Mouse (Mus musculus): ENCODE data around the gene Zscan5b. TPM values are rescaled to one million over a fixed set of nuclear protein-coding genes. Genes with fewer than 3 reads are reported as not detected.
A peak's percentile ranks its signal among the peaks of the same experiment; 100 is the strongest.
"Not testable (repeated sequence)": the region's sequence is repeated elsewhere in the genome, so short reads cannot be mapped to it uniquely, and the experiment has no call there.

The Zscan5b gene
- polyA plus RNA-seq, 1 experiment from 2014 or later, result not detected

DNA sequence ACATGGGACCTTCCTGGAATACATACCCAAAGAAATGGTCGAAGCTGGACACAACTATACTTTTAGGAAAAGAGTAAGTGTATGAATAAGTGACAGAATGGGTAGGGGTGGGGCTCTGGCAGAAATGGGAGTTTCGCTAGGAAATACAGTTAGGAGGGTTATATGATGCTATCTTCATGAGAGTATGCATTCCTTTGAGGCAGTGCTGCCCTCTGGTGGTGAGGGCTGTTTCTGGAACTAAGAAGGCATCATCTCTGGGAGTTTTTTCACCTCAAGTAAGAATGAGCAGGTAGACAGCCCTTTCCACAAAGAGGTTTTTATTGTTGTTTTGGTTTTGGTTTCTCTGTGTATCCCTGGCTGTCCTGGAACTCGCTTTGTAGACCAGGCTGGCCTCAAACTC, 30.7 kb upstream of the Zscan5b start:
- 0 out of 2 replicates have a peak, but pooled peaks cover 7% of the 10 kb centered on the region for H3K27me3 ChIP-seq
- no peaks in the 10 kb centered on the region for H3K4me1 ChIP-seq
- H3K4me2 ChIP-seq (replicated peaks), result no peak overlapping the region
- H3K4me3 ChIP-seq, result no peak overlapping the region
- no peaks in the 10 kb centered on the region for H3K9me3 ChIP-seq
- no peak overlapping the region for H3K9ac ChIP-seq (replicated peaks)
- H3K36me3 ChIP-seq, result peaks cover 33% of the 10 kb centered on the region
- ATAC-seq (ENCODE audit: low FRiP score, low read depth), result no peak
- 38% methylated on average over 3 of the region's 3 CpGs for WGBS
- H3K27ac ChIP-seq (replicated peaks), result no peak overlapping the region

DNA sequence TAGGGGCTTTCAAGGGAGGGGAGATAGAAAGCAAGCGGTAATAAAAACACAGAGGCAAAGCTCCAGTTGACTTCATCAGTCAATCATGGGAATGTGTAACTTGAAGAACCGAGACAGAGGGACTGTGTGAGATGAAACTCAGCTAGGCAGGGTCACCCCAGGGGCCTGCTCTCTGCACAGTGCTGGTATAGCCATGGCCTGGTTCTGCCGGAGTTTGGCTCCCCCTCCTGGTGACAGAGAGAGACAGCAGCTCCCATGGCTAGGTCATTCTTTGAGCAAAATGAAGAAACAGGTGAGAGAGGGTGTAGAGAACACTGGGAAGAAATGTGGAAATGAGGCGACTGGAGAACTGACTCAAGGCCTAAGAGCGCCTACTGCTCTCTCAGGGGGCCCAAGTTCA, 27.9 kb upstream of the Zscan5b start:
- Histone ChIP-seq H3K4me1 (no peaks in the 10 kb centered on the region), H3K9ac (replicated peaks) (no peak overlapping the region), H3K27me3 (0 out of 2 replicates have a peak, but pooled peaks cover 6% of the 10 kb centered on the region), H3K36me3 (peaks cover 7% of the 10 kb centered on the region), H3K4me2 (replicated peaks) (no peak overlapping the region), H3K27ac (replicated peaks) (no peak overlapping the region), H3K4me3 (no peak overlapping the region), H3K9me3 (no peaks in the 10 kb centered on the region)
- ATAC-seq (ENCODE audit: low FRiP score, low read depth), result peak; percentile 76
- WGBS, result 20% methylated on average over 5 of the region's 5 CpGs

DNA sequence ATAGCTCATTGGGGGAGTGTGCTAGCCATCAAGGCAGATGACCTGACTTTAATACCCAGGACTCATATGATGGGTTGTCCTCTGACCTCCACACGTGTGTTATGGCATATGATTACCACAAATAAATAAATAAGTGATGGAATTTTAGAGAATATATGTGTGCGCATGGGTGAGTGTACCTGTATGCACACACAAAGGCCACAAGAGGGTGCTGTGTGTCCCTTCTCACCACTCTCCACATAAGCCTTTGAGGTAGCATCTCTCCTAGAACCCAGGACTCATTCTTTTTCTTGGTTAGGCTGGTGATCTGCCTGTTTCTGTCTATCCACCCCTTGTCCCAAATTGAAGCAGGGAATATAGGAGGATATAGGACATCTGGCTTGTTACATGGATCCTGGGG, 26.3 kb upstream of the Zscan5b start:
- WGBS, result 43% methylated on average over 2 of the region's 2 CpGs

DNA sequence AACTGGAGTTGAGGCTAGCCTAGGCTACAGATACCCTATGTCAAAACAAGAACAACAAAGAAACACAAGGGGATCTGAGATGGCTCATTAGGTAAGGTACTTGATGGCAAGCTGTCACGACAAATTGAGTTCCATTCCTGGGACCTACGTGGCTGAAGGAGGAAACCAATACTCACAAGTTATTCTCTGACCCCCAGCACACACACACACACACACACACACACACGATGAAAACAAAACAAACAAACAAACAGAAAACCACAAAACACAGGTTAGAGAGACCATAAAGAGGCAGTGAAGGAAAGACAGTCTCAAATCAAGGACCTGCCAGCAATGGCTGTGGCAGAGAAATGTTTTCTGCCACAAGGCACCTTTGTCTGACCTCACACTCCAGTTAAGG, 25.3 kb upstream of the Zscan5b start, which contains the start of gene Galp:
Gene Galp, plus strand, starts transcription at position 301 of the 400 bp plus-strand sequence.
- Histone ChIP-seq H3K36me3 (no peaks in the 10 kb centered on the region), H3K9me3 (no peaks in the 10 kb centered on the region), H3K4me3 (no peak within 1 kb of the TSS), H3K27me3 (no peaks in the 10 kb centered on the region), H3K9ac (replicated peaks) (no peak within 1 kb of the TSS), H3K27ac (replicated peaks) (no peak within 1 kb of the TSS), H3K4me2 (replicated peaks) (no peak within 1 kb of the TSS), H3K4me1 (no peaks in the 10 kb centered on the region)
- WGBS, result 66% methylated on average over 3 of the region's 3 CpGs
- ATAC-seq (ENCODE audit: low FRiP score, low read depth), result no peak

More for the DNA sequence above, 26.3 kb upstream of the Zscan5b start:
- Histone ChIP-seq H3K4me1 (no peaks in the 10 kb centered on the region), H3K27me3 (no peaks in the 10 kb centered on the region), H3K9ac (replicated peaks) (no peak overlapping the region), H3K27ac (replicated peaks) (no peak overlapping the region), H3K4me2 (replicated peaks) (no peak overlapping the region), H3K4me3 (no peak overlapping the region), H3K9me3 (no peaks in the 10 kb centered on the region), H3K36me3 (no peaks in the 10 kb centered on the region)
- ATAC-seq (ENCODE audit: low FRiP score, low read depth), result no peak

DNA sequence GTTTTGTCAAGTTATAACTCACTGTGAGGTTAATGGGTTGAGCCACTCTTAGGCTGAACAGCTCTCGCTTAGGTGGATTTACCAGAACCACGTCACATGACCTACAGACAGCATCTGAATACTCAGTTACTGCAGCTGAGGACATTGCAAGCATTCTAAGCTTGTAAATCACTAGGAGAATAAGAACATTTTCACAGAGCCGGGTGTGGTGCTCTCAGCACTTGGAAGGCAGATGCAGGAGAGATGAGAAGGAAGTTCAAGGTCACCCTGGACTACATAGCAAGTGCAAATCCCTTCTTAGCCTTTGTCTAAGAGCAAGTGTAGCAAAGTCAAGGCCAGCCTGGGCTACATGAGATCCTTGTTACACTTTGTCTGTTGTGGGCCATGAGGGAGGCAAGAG, 17.9 kb upstream of the Zscan5b start:
- H3K4me3 ChIP-seq, result no peak overlapping the region
- H3K9ac ChIP-seq (replicated peaks), result no peak overlapping the region
- no peaks in the 10 kb centered on the region for H3K9me3 ChIP-seq
- no peak overlapping the region for H3K4me2 ChIP-seq (replicated peaks)
- 80% methylated on average over 3 of the region's 3 CpGs for WGBS
- H3K4me1 ChIP-seq, result no peaks in the 10 kb centered on the region
- ATAC-seq (ENCODE audit: low FRiP score, low read depth), result no peak
- no peak overlapping the region for H3K27ac ChIP-seq (replicated peaks)
- no peaks in the 10 kb centered on the region for H3K36me3 ChIP-seq
- no peaks in the 10 kb centered on the region for H3K27me3 ChIP-seq

DNA sequence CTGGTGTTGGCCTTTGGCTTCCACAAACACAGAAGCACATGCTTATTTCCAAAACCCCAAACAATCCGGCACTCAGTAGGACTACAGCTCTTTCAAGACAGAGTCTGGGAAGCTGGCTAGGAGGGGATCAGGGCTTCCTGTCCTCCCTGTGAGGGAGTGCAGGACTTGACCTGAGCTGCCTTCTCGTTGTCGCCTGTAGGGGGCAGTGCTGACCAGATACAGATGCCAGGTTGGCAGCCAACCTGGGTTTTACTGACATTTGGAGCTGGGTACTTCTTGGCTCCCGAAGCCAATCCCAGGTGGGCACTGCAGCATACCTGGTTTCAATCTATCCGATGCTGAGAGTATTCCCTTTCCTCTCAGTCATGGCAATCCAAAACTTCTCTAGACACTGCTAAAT, 8.9 kb upstream of the Zscan5b start:
- Histone ChIP-seq H3K27ac (replicated peaks) (no peak overlapping the region), H3K27me3 (no peaks in the 10 kb centered on the region), H3K4me3 (no peak overlapping the region), H3K4me1 (no peaks in the 10 kb centered on the region), H3K36me3 (no peaks in the 10 kb centered on the region), H3K9ac (replicated peaks) (no peak overlapping the region), H3K4me2 (replicated peaks) (no peak overlapping the region), H3K9me3 (peaks cover 19% of the 10 kb centered on the region)
- 43% methylated on average over 5 of the region's 5 CpGs for WGBS
- ATAC-seq (ENCODE audit: low FRiP score, low read depth), result no peak

DNA sequence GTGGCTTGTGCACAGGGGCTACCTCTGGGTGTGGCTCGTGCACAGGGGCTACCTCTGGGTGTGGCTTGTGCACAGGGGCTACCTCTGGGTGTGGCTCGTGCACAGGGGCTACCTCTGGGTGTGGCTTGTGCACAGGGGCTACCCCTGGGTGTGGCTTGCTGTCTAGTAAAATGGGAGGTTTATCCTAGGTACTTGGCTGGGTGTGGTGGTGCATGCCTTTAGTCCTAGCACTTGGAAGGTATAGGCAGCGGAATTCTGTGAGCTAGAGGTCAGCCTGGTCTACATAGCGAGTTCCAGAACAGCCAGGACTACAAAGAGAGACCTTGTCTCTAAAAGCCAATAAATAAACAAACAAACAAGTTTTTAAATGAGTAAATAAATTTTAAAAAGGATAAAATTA, 7.4 kb upstream of the Zscan5b start:
- H3K9me3 ChIP-seq, result peaks cover 19% of the 10 kb centered on the region
- not testable (repeated sequence) for H3K4me2 ChIP-seq (replicated peaks); H3K27me3 ChIP-seq; H3K36me3 ChIP-seq; ATAC-seq (ENCODE audit: low FRiP score, low read depth); H3K27ac ChIP-seq (replicated peaks); H3K4me1 ChIP-seq; H3K9ac ChIP-seq (replicated peaks); H3K4me3 ChIP-seq
- 75% methylated on average over 4 of the region's 4 CpGs for WGBS

DNA sequence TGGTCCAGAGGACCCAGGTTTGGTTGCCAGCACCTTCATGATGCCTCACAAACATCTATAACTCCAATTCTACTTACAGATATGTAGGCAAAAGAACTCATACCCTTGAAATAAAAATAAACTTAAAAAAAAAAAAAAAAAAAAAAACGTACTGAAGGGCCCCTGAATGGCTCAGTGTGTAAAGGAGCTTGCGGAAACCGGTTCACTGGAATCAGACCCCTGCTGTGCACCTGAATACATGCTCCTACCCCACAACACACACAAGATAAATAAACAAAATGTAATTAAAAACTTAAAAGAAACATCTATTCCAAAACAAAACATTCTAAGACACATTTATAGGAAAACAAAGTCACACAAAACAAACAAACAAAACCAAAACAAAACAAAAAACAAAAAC, 1.9 kb upstream of the Zscan5b start:
- H3K4me3 ChIP-seq, result no peak overlapping the region
- 49% methylated on average over 3 of the region's 3 CpGs for WGBS
- no peak overlapping the region for H3K9ac ChIP-seq (replicated peaks)
- H3K4me1 ChIP-seq, result no peaks in the 10 kb centered on the region
- H3K27ac ChIP-seq (replicated peaks), result no peak overlapping the region
- peaks cover 17% of the 10 kb centered on the region for H3K9me3 ChIP-seq
- no peak overlapping the region for H3K4me2 ChIP-seq (replicated peaks)
- ATAC-seq (ENCODE audit: low FRiP score, low read depth), result no peak
- no peaks in the 10 kb centered on the region for H3K27me3 ChIP-seq
- H3K36me3 ChIP-seq, result no peaks in the 10 kb centered on the region

DNA sequence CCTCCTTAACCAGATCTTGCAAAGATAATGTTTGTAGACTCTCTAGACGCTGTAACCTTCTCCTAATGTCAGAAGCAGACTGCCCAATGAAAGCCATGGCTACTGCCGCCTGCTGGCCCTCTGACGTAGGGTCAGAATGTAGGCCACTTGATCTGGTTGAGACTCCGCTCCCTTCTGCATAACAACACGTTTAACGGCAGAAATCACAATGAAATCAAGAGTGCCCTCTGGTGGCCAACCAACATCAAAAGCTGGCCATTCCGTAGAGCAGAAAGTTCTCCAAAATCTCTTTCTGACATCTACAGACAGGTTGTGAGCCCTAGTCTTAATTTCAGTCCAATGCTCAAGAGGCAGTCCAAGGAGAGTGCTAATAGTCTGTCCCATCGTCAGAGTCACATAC, 6.4 kb downstream of the Zscan5b start:
- WGBS, result 58% methylated on average over 8 of the region's 8 CpGs
- ATAC-seq (ENCODE audit: low FRiP score, low read depth), result not testable (repeated sequence)
- H3K9me3 ChIP-seq, result peaks cover 18% of the 10 kb centered on the region; the same call in 1 of the 2 replicates

DNA sequence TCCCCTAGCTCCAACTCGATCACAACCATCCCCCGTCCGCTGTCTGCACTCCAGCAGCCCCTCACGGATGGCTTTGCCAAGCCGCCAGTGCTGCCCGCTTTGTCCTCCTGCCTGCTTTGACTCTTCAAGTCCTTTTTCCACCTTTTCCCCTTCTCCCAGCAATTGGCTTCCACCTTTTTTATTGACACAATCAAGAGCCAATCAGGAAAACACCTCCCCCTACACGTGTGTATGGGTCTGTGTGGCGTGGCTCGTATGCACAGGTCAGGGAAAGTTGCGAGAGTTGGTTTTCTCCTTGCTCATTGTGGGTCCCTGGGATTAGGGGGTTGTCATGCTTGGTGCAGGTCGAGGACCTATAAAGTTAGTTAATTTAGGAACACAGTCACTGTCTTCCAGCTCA, 17.7 kb downstream of the Zscan5b start:
- Histone ChIP-seq H3K36me3 (no peaks in the 10 kb centered on the region), H3K27me3 (no peaks in the 10 kb centered on the region), H3K4me1 (no peaks in the 10 kb centered on the region), H3K4me2 (replicated peaks) (no peak overlapping the region), H3K9me3 (peaks cover 1% of the 10 kb centered on the region; the same call in 1 of the 2 replicates), H3K4me3 (no peak overlapping the region), H3K27ac (replicated peaks) (no peak overlapping the region), H3K9ac (replicated peaks) (no peak overlapping the region)
- no peak for ATAC-seq (ENCODE audit: low FRiP score, low read depth)
- 45% methylated on average over 11 of the region's 11 CpGs for WGBS

More for the DNA sequence above, 6.4 kb downstream of the Zscan5b start:
- not testable (repeated sequence) for H3K4me3 ChIP-seq; H3K4me2 ChIP-seq (replicated peaks); H3K27me3 ChIP-seq; H3K36me3 ChIP-seq; H3K4me1 ChIP-seq; H3K27ac ChIP-seq (replicated peaks); H3K9ac ChIP-seq (replicated peaks)

DNA sequence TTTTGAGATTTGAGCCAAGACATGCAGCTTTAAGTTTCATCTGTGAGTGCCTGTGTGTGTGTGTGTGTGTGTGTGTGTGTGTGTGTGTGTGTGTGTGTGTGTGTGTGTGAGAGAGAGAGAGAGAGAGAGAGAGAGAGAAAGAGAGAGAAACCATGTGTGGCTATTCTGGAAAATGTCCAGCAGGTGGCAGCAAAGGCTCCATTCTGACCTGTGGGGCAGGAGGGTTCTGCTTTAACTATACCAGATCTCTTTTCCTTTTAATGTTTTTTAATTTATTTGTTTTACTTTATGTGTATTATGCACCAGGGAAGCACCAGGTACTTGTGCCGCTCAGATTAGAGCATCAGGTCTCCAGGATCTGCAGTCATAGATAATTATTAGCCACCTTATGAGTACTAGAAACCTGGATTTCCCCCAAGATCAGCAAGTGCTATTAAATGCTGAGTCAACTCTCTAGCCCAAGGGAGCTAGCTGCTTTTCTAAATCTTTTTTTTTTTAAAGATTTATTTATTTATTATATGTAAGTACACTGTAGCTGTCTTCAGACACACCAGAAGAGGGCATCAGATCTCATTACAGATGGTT, 18.9 kb downstream of the Zscan5b start:
- H3K4me2 ChIP-seq (replicated peaks); H3K27ac ChIP-seq (replicated peaks); H3K4me3 ChIP-seq; H3K27me3 ChIP-seq; H3K36me3 ChIP-seq; ATAC-seq (ENCODE audit: low FRiP score, low read depth); H3K4me1 ChIP-seq; H3K9ac ChIP-seq (replicated peaks); H3K9me3 ChIP-seq: not testable (repeated sequence)
- 19% methylated on average over 1 of the region's 1 CpGs for WGBS

DNA sequence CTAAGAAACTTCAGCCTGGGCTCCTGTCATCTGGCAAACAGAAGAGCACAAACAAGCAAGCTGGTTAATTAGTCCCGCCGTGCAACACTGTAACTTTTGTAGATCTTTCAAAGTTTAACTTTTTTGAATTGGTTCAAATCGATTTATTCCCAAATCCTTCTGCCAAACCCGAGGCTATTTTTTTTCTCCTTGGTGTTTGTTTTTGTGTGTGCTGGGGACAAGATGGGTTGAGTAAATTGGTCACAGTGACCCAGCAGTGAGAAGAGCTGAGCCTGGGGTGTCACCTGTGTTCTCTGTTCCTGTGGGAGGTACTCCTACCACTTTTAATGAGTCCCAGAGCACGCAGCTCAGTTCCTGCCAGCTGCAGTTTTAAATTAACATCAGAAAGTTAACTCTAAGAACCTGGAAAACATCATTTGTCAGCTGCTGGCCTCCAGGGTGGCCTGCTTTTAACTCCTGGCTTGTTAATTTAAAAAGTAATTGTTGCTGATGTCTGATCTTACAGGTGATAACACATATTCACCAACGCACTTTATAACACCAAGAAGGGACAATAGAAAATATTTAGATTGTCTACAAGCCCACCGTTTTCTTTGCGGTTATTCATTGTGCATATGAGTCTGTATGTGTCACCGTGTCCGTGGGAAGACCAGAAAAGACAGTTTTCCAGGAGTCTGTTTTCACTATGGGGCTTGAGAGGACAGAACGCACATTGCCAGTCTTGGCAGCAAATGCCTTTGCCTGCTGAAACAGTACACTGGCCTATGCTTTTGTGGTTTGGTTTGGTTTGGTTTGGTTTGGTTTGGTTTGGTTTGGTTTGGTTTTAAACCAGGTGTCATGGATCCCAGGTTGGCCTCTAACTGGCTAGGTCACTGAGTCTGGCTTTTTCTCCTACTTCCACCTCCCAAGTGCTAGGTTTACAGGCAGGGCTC, 22.5 kb downstream of the Zscan5b start:
- WGBS, result 60% methylated on average over 11 of the region's 11 CpGs
- no peak for ATAC-seq (ENCODE audit: low FRiP score, low read depth)

More for the DNA sequence above, 22.5 kb downstream of the Zscan5b start:
- Histone ChIP-seq H3K27me3 (no peaks in the 10 kb centered on the region), H3K4me2 (replicated peaks) (no peak overlapping the region), H3K4me1 (no peaks in the 10 kb centered on the region), H3K9ac (replicated peaks) (no peak overlapping the region), H3K9me3 (no peaks in the 10 kb centered on the region), H3K36me3 (no peaks in the 10 kb centered on the region), H3K4me3 (no peak overlapping the region), H3K27ac (replicated peaks) (no peak overlapping the region)
